Mouse (Mus musculus) heart, postnatal 0 days (tissue): Measurements from ENCODE around the gene Trim56.

Source experiments
- CTCF ChIP-seq: IDR thresholded peaks from 2 replicates; pipeline ENCODE4 v1.5.1; 2016; ENCODE audit warnings: antibody characterized with exemption, control low read depth, low read depth
- EP300 ChIP-seq: IDR thresholded peaks from 2 replicates; pipeline ENCODE4 v1.6.1; 2016; ENCODE audit warnings: antibody characterized with exemption, low read depth

- no peak for TF ChIP-seq CTCF
- TF ChIP-seq EP300: no peak
Measured at GRCm38 (mm10) chr5:137118878-137119277, 2.9 kb upstream of the Trim56 start.
